Mouse (Mus musculus) lung, postnatal 0 days (tissue): ENCODE data around the gene Olfr923.

Source experiments
- CTCF ChIP-seq: IDR thresholded peaks from 2 replicates; pipeline ENCODE4 v1.5.1; 2016; ENCODE audit warnings: antibody characterized with exemption, mild to moderate bottlenecking
- EP300 ChIP-seq: IDR thresholded peaks from 2 replicates; pipeline ENCODE4 v1.6.1; 2016; ENCODE audit warnings: antibody characterized with exemption, mild to moderate bottlenecking, control low read depth

DNA sequence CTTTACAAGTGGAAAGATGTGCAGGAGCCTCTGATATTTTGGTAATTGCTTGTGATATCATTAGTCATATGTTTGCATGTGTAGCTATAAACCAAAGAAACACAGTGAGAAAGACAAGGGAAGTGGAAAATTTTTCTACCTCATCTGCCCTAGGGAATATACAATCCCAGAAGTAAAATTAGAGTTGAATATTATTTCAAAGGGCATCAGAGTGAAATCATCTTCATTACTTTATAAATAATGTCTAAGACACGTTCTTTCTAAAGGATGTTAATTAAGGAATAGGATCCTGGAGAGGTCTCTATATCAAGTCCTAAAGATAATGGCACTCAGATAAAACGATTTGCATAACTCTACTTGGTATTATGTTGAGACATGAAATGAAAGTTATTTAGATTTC is 12.0 kb upstream of the Olfr923 start, which contains the start of gene Olfr922:
- TF ChIP-seq CTCF (no peak), EP300 (no peak)
